Mouse (Mus musculus) liver, postnatal 0 days (tissue): ENCODE results near the gene Zswim3. TPM values are rescaled to one million over a fixed set of nuclear protein-coding genes. Genes with fewer than 3 reads are reported as not detected.
A peak's percentile ranks its signal among the peaks of the same experiment; 100 is the strongest.
"Not testable (repeated sequence)": the region's sequence is repeated elsewhere in the genome, so short reads cannot be mapped to it uniquely, and the experiment has no call there.

Source experiments
- ATAC-seq: fragments of 200-750 bp; cut with Nextera tagmentation; 2 replicates; pipeline ENCODE4 v1.8.0; 2017; ENCODE audit warnings: mild to moderate bottlenecking, moderate library complexity
- DNase-seq: peaks from one replicate; pipeline ENCODE4 v3.0.0-alpha.2; 2016
- H3K27ac ChIP-seq: fragments of 300-500 bp; sonication (generic); 2 replicates; pipeline ENCODE4 v1.5.1; 2014; ENCODE audit warnings: antibody characterized with exemption, moderate library complexity, mild to moderate bottlenecking, low read depth
- H3K27me3 ChIP-seq: fragments of 300-500 bp; sonication (generic); 2 replicates; pipeline ENCODE4 v1.6.1; 2014; ENCODE audit warnings: low read length, control low read depth, mixed read lengths; ENCODE audit not compliant: insufficient read depth
- H3K36me3 ChIP-seq: fragments of 300-500 bp; sonication (generic); replicated peaks from 2 replicates; pipeline ENCODE4 v1.6.1; 2014; ENCODE audit warnings: mild to moderate bottlenecking, control low read depth, low read length, moderate library complexity, mixed read lengths; ENCODE audit not compliant: insufficient read depth
- H3K4me1 ChIP-seq: fragments of 300-500 bp; sonication (generic); 2 replicates; pipeline ENCODE4 v1.6.1; 2014; ENCODE audit warnings: antibody characterized with exemption, mild to moderate bottlenecking, control low read depth; ENCODE audit not compliant: insufficient read depth
- H3K4me2 ChIP-seq: fragments of 300-500 bp; sonication (generic); 2 replicates; pipeline ENCODE4 v1.6.1; 2014; ENCODE audit warnings: low read depth, mild to moderate bottlenecking, low read length, moderate library complexity, mixed read lengths
- H3K4me3 ChIP-seq: fragments of 300-500 bp; sonication (generic); 2 replicates; pipeline ENCODE4 v1.5.1; 2014; ENCODE audit warnings: low read depth, low read length
- H3K9ac ChIP-seq: fragments of 300-500 bp; sonication (generic); replicated peaks from 2 replicates; pipeline ENCODE4 v1.6.1; 2014; ENCODE audit warnings: mild to moderate bottlenecking, moderate library complexity
- H3K9me3 ChIP-seq: fragments of 300-500 bp; sonication (generic); 2 replicates; pipeline ENCODE4 v1.6.1; 2016; ENCODE audit warnings: mild to moderate bottlenecking, control low read depth, low read length, mixed read lengths
- CTCF ChIP-seq: sonication (generic); IDR thresholded peaks from 2 replicates; pipeline ENCODE4 v1.5.1; 2016; ENCODE audit warnings: antibody characterized with exemption, low read depth
- EP300 ChIP-seq: IDR thresholded peaks from 2 replicates; pipeline ENCODE4 v1.6.1; 2016; ENCODE audit warnings: antibody characterized with exemption, low read depth, mild to moderate bottlenecking
- WGBS: fragments of 180-500 bp; shearing (Covaris S2); extraction: QIAGEN DNeasy Blood & Tissue Kit; methylation state at CpG from one replicate; pipeline ENCODE4 v1.1.7; 2014; ENCODE audit not compliant: insufficient replicate concordance; 5-methylcytosine and 5-hydroxymethylcytosine counted together
- polyA plus RNA-seq: library from polyadenylated mRNA; unstranded; fragments of >200 nt; fragmentation: Nextera tagmentation; extraction: Ambion mirVana; gene quantifications from 2 replicates; pipeline ENCODE4 v1.2.1, GENCODE M21; 2015

Zswim3 gene
- polyA plus RNA-seq, 1 experiment from 2014 or later, result 2.2 TPM

- TF ChIP-seq EP300 (no peak), CTCF (no peak)
- peaks cover 23% of the 10 kb centered on the region for H3K4me1 ChIP-seq
- no peaks in the 10 kb centered on the region for H3K36me3 ChIP-seq
- no peak overlapping the region; the same call in 1 of the 2 replicates for H3K9ac ChIP-seq
- H3K9me3 ChIP-seq, result no peaks in the 10 kb centered on the region
- DNase-seq (no peak), ATAC-seq (no peak)
- H3K27ac ChIP-seq, result peak overlapping the region; percentile 22; the same call in 1 of the 2 replicates
- H3K4me3 ChIP-seq, result peak overlapping the region; percentile 50
- peaks cover 34% of the 10 kb centered on the region for H3K27me3 ChIP-seq
- WGBS, result 16% methylated on average over 19 of the region's 19 CpGs
- peak overlapping the region; percentile 80 for H3K4me2 ChIP-seq
Observed at GRCm38 (mm10) chr2:164857842-164858553, 53.1 kb downstream of the Zswim3 start.

- peaks cover 23% of the 10 kb centered on the region for H3K4me1 ChIP-seq
- peak overlapping the region; percentile 47 for H3K4me2 ChIP-seq
- no peak for TF ChIP-seq CTCF
- no peak for TF ChIP-seq EP300
- peaks cover 32% of the 10 kb centered on the region for H3K27me3 ChIP-seq
- 42% methylated on average over 2 of the region's 2 CpGs for WGBS
- H3K27ac ChIP-seq, result peak overlapping the region; percentile 85
- H3K9me3 ChIP-seq, result no peaks in the 10 kb centered on the region
- peak; percentile 7; the same call in 1 of the 2 replicates for ATAC-seq
- no peak overlapping the region for H3K4me3 ChIP-seq
- H3K9ac ChIP-seq, result peak overlapping the region; percentile 19; the same call in 1 of the 2 replicates
- DNase-seq, result no peak
- no peaks in the 10 kb centered on the region for H3K36me3 ChIP-seq
Observed at GRCm38 (mm10) chr2:164859155-164859554, 54.3 kb downstream of the Zswim3 start.

DNA sequence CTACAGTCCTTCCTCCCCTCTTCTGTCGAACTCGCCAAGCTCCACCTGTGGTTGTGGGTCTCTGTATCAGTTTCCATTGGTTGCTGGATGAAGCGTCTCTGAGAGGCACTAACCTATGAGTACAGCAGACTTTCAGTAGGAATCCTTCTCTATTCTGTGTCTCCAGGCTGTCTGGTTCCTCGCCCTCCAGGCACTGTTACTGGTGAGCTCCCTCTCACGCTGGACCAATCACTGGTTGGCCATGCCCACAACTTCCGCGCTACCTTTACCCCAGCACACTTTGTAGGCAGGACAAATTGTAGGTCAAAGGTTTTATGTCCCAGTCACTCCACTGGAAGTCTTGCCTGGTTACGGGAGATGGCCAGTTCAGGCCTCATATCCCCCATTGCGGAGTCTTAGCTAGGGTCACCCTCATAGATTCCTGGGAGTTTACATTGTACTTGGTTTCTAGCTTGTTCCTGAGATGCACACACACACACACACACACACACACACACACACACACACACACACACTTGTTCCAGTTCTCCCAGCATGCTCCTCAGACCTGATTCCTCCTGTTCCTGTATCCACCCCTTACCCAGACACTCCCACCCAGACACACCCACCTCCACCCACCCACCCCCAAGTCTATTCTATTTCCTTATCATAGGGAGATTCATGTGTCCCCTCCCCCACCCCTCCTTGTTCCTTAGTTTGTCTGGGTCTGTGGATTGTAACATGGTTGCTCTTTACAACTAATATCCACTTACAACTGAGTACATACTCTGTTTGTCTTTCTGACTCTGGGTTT, 54.9 kb downstream of the Zswim3 start:
- DNase-seq, result peak; percentile 61
- no peaks in the 10 kb centered on the region for H3K9me3 ChIP-seq
- H3K4me2 ChIP-seq, result peak overlapping the region; percentile 47; the same call in 1 of the 2 replicates
- 43% methylated on average over 9 of the region's 9 CpGs for WGBS
- peak overlapping the region; percentile 19; the same call in 1 of the 2 replicates for H3K9ac ChIP-seq
- no peaks in the 10 kb centered on the region for H3K36me3 ChIP-seq
- peak overlapping the region; percentile 85 for H3K27ac ChIP-seq
- H3K4me3 ChIP-seq, result no peak overlapping the region
- no peak for TF ChIP-seq CTCF
- peak; percentile 30; the same call in 1 of the 2 replicates for TF ChIP-seq EP300
- peak; percentile 93 for ATAC-seq
- H3K27me3 ChIP-seq, result peaks cover 27% of the 10 kb centered on the region
- peaks cover 23% of the 10 kb centered on the region for H3K4me1 ChIP-seq

GRCm38 (mm10) chr2:164861094-164861493, 56.2 kb downstream of the Zswim3 start:
- Histone ChIP-seq H3K4me2 (no peak overlapping the region), H3K4me1 (peaks cover 23% of the 10 kb centered on the region), H3K27ac (peak overlapping the region; percentile 44; the same call in 1 of the 2 replicates), H3K36me3 (no peaks in the 10 kb centered on the region), H3K9ac (no peak overlapping the region), H3K9me3 (no peaks in the 10 kb centered on the region), H3K27me3 (peaks cover 21% of the 10 kb centered on the region), H3K4me3 (no peak overlapping the region)
- TF ChIP-seq CTCF (no peak), EP300 (no peak)
- no peak for ATAC-seq
- DNase-seq, result no peak
- WGBS, result 66% methylated on average over 4 of the region's 4 CpGs

DNA sequence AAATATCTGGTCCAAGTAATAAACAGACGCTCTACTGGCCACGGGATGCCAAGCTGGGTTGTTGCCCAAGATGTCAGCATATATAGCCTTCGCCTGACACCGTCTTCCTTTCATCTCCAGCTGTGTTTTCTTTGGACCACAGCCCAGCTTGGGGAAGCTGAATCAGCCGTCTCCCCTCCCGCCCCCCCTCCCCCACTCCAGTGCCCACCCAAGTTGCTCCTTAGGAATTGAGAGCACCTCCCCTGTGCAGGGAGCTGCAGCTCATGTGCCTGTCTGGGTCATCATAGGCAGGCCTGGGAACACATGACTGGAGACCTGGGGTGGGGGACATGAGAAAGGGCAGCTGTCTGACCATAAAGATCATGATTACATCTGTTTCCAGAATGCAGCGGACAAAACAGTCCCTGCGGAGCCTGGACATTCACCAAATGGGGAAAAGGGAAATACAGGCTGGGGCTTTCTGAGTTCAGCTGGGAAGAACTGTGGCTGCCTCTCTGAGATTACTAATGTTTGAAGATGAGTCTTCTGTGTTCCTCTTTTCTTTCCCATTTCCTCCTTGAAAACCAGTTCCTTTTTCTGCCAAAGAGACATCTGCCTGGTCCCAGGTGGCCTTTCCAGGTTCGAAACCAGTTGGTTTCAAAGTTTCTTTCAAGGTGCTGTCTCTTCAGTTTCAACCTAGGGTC, 57.4 kb downstream of the Zswim3 start:
- Histone ChIP-seq H3K9me3 (no peaks in the 10 kb centered on the region), H3K9ac (no peak overlapping the region), H3K27ac (peak overlapping the region; percentile 49; the same call in 1 of the 2 replicates), H3K4me2 (no peak overlapping the region), H3K36me3 (no peaks in the 10 kb centered on the region), H3K4me3 (no peak overlapping the region), H3K4me1 (peaks cover 15% of the 10 kb centered on the region), H3K27me3 (peaks cover 8% of the 10 kb centered on the region)
- WGBS, result 34% methylated on average over 9 of the region's 9 CpGs
- ATAC-seq (no peak), DNase-seq (no peak)
- TF ChIP-seq CTCF (no peak), EP300 (no peak)

DNA sequence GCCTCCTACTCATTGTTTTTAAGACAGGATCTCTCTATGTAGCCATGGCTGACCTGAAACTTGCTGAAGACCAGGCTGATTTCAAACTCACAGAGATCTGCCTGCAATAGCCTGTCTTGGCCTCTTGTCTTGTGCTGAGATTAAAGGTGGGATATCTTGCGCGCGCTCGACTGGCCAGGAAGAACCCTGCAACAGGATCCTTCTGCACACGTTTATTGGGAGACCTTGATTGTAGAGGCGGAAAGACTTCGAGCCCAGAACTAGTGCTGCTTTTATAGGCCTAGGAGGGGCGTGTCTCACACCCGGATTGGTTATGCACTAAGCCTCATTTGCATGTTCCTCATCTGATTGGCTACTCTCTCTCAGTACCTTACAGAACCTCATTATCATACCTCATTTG, 58.5 kb downstream of the Zswim3 start:
- H3K9me3 ChIP-seq, H3K4me2 ChIP-seq, DNase-seq, H3K36me3 ChIP-seq, ATAC-seq, H3K27me3 ChIP-seq, H3K9ac ChIP-seq, H3K27ac ChIP-seq, H3K4me3 ChIP-seq: not testable (repeated sequence)
- peaks cover 13% of the 10 kb centered on the region for H3K4me1 ChIP-seq
- 85% methylated on average over 7 of the region's 9 CpGs for WGBS
